Mouse (Mus musculus): Measurements from ENCODE around the gene Setd1b.

The Setd1b gene

DNA sequence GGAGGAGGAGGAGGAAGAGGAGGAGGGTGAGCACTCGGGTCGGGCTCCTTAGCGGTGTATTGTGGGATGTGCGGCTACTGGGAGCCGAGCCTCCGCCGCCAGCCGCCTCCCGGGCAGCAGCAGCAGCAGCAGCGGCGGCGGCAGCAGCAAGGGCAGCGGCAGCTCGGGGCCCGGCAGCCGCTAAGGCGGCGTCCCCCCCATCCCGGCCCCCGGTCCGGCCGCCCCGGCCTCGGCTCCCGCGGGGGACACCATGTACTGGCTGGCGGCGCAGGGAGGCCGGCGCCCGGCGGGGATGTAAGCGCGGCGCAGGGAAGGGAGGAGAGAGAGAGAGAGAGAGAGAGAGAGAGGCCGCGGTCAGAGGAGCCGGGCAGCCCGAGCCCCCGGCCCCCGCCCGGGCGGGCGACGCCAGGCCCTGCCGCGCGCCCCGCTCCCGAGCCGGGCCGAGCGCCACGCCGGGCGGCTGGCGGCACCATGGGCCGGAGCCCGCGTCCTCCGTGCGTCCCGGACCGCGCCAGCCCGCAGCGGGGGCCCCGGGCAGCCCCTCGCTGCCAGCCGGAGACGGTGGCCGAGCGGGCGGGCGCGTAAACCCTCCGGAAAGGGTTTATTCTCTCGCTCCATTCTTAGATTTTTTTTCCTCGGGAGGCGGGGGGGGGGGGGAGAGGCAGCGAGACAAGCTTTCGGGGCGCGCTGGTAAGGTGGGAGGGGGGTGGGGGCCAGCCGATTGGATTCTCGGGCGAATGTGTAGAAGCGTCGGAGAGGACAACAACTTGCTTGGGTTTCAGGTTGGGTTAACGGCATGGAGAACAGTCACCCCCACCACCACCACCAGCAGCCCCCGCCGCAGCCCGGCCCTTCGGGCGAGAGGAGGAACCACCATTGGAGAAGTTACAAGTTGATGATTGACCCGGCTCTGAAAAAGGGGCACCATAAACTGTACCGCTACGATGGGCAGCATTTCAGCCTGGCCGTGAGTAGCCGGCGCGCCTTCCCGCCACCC is at the start of gene Setd1b:
Setd1b (plus strand) TSS at position 33 of the 997 bp plus-strand sequence.
- peak; percentile 46 to 55 for DNase-seq (ENCODE audit: low spot score in 2 of 2)

DNA sequence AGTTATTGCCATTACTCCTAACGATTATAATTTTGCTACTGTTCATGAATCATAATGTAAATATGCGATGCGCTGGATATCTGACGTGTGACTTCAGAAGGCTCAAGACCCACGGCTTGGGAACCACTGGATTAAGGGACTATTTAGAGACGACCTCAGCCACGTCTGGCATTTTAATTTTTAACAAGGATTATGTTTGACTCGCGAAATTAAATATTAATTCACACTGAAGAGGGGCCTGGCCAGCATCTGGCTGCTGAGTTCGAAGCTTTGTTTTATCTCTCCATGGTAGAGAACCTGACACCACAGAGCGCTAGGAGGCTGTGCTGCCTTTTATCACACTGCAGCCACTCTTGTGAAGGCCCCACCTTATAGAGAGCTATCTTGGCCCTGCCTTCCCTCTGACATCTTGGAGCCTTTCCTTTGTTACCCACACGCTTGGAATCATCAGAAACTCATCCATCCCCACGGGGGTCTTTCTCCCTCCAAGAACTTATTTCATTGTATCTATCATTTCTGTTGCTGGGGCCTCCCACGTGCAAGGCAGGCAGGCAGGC is 48.8 kb upstream of the Setd1b start:
- DNase-seq (ENCODE audit: low spot score in 2 of 2), result no peak

DNA sequence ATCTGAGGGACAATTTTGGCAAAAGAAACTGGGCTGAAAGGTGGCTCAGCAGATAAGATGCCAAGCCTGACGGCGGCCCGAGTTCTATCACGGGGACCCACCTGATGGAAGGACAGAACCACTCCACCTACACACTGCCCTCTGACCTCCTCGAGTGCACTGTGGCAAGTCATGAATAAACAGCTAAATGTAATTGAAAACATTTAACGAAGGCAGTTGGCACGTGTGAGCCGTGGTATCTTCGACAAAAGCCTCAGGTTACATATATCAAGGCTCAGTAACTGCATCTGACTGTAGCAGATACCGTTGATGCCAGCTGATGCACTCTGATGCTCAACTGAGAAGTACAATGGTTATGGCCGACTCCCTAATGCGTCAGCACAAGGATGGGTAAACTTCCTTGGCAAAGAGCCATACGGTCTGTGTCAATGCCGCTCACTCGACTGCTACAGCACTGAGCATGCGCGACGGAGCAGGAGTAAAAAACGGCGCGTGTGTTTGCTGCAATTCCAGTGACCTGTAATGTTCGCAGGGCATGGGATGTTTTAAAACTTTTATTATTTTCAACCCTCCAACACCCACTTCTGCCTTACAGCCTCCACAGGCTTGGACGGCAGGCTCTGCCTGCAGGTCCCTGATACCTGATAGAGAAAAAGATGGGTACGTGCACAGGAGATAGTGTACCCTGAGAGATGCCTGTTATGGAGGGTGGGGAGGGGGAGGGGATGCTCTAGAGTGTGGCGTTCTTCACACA is 47.6 kb upstream of the Setd1b start:
- peak; percentile 35 to 46 for DNase-seq (ENCODE audit: low spot score in 2 of 2)

DNA sequence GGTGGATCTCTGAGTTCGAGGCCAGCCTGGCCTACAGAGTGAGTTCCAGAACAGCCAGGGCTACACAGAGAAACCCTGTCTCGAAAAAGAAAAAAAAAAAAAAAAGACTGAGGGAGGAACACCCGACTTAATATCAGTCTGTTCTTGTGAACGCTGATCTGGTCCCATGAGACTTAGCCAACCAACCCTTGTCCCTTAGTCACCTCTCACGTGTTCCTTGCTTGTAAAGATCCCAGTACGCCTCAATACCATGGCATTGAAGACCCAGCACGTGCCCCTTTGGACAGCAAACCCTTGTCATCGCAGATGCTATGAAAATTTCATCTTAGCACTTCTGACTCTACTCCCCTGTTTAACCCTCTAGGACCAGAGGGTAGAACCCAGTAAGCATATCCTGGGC is 45.7 kb upstream of the Setd1b start:
- no peak for DNase-seq (ENCODE audit: low spot score in 2 of 2)

DNA sequence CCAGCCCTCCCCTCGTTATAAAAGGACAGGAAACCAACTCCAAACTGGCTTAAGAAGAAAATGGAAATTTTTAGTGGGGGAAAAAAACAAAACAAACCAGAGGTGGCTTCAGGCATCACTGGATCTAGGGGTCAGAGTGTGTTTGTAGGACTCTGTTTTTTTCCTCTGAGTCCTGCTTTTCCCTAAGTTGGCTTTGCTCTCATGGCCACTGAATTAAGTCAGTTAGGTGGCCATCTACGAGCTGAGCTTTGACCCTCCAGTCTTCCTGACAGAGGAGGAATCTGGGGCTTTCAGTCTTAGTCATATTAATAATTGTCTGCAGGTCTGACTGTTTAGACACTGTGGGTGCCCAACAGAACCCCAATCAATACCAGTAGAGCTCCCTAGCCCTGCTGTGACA is 43.5 kb upstream of the Setd1b start:
- DNase-seq (ENCODE audit: low spot score in 2 of 2), result no peak

DNA sequence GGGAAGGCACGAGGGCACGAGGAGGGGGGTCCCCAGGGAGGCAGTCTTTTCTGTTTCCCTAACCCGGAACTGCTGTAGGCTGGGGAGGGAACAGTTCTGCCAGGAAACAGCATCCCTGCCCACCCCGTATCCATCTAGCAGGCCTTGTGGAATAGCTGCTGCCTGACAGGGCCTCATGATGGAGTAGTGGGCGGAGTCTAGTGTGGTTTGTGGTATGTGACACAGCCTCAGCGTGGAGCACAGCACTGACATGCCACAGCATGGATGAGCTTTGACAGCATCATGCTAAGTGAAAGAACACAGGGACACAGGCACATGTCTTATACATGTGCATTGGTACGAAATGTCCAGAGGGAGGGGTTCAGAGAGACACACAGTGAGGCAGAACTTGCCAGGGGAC is 39.6 kb upstream of the Setd1b start:
- DNase-seq (ENCODE audit: low spot score in 2 of 2), result no peak

DNA sequence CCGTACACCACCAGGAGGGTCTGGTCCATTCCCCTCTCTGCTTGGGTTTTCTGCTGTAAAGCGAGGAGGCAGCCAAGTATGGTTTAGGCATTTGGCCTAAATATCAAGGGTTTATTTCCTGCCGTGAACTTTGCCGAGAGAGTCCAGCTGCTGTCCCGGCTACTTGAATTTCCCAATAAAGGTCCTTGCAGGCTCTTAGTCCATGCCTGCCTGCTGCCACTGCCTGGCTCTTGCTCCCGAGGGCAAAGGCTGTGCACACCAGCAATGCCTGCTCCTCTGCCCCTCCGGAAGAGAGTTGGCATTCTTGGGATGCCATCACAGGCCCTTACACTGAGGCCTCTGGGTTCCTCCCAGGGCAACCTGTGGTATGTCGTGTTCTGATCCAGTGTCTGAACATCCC is 38.4 kb upstream of the Setd1b start:
- no peak for DNase-seq (ENCODE audit: low spot score in 2 of 2)

DNA sequence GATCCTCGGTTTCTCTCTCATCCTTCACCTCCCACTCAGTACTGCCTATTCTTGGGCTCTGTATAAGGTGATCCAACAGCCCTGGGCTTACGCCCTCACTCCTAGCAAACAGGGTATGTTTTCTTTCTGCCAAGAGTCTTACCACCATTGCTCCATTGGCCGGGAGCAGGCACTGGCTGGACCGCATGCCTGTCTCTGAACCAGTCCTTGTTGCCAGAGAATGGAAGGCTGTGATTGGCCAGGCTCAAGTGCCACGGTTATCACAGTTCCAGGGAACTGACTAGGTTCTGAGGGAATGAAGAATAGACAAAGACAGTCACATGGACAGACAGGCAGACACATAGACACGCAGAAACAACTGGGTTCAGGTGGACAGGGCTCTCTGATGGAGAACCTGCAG is 37.2 kb upstream of the Setd1b start:
- no peak for DNase-seq (ENCODE audit: low spot score in 2 of 2)

DNA sequence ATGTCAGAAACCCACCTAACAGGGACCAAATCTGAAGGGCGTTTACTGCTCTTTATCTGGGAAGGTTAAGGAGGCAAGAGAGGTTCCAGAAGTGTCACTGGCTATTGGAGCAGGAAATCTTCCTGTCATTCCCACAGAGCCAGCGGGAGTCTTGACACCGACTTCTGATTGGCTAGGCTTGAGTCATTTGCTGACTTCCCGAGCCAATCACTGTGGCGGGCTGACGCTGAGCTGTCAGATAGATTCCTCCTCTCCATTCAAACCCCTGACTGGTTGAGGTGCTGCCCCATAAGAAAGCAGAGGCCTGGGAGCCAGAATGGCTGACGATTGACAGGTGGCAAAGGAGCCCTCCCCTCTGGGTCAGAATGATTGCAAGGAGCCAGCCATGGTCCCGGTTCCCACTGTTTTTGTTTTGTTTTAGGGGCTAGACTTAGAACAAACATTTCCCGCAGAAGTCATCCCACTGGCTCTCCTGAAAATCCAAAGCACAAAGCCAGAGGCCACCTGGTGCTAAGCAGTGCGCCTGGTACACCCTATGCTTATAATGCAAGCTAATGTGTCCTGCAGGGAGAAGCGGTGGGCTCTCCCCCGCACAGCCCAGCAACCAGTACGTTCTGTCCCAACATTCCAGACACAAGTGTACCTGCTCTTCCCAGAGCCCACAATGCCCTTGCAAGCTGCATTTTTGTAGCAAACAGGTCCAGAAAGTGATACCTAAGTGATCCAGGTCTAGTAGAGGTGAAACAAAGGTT is 32.4 kb upstream of the Setd1b start:
- peak in 1 of 2 experiments; percentile 46 for DNase-seq (ENCODE audit: low spot score in 2 of 2)

DNA sequence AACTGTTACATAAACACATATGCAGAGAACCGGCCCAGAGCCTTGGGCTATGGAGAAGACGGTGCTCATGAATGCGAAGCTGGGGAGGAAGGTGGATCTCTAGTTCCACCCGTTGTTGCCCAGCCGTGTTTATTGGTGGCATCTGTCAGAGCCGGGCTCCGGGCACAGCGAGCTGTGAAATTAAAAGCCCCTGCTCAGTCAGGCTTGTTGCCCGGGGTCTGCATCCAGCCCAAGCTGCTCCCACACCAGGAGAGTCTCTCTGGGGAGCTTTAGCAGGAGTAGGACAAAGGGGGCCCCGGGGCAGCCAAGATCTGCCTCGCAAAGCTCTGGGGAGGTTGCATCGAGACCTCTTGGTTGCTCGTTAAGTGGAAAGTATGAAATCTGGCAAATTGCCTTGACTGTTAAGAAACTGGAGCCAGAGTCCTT is 31.7 kb upstream of the Setd1b start:
- no peak for DNase-seq (ENCODE audit: low spot score in 2 of 2)

DNA sequence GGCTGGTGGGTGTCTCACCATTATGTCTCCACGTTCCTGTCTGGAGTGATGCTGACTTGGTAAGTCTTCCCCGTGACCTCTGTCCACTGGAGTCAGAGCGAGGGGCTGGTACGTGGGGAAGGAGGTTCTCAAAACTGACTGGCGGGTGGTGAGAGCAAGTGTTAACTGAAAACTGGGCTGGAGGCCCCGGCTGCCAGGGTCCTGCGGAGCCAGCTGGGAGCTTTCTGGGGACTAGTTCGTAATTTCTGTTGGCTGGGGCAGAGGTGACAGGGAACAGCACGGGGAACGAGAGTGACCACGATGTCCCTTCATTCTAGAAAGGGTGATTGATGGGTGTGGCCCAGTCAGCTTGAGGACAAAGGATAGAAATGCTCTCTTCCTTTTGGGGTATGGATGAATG is 27.9 kb upstream of the Setd1b start:
- no peak for DNase-seq (ENCODE audit: low spot score in 2 of 2)

DNA sequence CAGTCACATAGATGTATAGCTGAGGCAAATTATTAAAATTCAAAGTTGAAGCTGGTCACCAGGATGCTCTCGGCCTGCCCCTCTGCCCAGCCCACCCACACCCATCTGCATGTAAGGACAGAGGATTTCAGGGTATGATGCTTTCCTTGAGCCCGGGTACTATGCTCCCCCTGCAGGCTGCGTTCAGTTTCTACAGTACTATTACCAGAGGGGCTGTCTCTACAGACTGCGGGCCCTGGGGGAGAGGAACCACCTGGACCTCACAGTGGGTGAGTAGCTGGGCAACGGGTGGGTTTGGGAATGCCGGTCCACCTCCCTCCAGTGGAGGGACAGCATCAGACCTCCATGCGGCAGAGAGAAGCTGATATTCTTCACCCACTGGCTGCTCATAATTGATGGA is 27.1 kb upstream of the Setd1b start:
- no peak for DNase-seq (ENCODE audit: low spot score in 2 of 2)

DNA sequence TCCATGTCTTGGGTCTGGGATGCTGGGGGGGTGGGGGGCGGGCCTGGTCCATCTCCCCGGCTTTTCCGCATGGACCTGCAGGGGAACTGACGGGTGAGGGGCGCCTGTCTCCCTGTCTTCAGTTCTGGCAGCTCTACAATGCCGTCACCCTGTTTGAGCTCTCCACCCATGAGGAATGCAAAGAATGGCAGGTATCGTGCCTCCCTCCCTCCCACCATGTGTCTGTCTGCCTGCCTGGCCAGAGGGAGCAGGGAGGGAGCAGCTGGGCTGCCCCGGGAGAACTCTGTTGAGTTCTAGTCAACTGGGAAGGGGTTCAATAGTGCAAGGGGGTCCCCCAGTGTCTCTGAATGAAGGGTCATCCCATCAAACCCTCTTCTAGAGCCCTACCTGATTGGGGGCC is 25.9 kb upstream of the Setd1b start:
- DNase-seq (ENCODE audit: low spot score in 2 of 2), result no peak

DNA sequence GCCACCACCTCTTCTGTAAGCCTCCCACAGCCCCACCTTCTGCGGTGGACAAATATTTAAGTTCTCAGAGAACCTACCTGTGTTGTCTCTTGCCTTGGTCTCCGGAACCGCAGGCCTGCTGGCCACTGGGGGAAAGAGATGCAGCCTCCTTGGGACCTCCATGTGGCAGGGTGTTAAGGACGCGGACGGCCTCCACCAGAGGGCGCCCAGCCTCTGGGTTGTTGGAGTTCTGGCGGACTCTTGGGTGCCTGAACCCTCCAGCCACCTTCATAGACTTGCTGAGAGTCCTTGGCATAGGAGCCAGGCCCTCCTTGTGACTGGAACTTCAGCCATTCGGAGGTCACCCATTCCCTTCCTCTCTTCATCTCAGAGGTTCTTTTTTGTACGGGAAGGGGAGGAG is 24.7 kb upstream of the Setd1b start:
- peak; percentile 71 to 74 for DNase-seq (ENCODE audit: low spot score in 2 of 2)

DNA sequence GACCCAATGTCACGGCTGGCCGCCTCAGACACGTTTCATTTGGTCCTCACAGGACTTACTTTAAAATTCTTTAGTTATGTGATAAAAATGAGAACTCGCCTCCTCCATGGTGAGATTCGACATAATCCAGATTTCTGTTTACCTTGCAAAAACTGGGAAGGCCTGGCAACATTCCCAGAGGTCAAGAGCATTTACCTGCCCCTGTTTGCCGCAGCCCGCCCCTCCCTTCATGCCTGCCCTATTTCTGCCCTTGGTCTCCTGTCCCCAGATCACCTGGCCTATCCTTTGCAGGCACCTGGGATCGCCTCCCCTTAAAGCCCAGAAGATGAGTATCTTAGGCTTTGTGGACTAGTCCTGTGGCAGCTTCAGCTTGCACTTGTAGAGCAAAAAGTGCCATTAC is 24.2 kb upstream of the Setd1b start:
- no peak for DNase-seq (ENCODE audit: low spot score in 2 of 2)

DNA sequence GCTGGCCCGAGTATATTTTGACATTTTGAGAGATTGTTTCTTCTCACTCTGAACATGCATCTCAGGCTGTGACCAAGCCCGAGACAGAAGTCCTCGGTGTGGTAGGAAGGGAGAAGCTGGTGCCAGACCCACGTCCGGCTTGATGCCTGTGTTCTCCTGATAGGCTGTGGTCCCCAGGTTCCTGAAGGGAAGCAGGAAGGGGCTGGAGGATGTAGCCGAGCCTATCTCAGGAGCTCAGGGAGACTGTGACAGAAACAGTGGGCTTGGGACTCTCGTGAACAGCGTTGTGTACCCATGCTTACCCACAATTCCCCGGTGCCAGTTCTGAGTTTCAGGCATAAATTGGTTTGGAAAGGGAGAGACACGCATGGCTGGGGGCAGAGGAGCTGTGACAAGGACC is 23.2 kb upstream of the Setd1b start:
- DNase-seq (ENCODE audit: low spot score in 2 of 2), result no peak

DNA sequence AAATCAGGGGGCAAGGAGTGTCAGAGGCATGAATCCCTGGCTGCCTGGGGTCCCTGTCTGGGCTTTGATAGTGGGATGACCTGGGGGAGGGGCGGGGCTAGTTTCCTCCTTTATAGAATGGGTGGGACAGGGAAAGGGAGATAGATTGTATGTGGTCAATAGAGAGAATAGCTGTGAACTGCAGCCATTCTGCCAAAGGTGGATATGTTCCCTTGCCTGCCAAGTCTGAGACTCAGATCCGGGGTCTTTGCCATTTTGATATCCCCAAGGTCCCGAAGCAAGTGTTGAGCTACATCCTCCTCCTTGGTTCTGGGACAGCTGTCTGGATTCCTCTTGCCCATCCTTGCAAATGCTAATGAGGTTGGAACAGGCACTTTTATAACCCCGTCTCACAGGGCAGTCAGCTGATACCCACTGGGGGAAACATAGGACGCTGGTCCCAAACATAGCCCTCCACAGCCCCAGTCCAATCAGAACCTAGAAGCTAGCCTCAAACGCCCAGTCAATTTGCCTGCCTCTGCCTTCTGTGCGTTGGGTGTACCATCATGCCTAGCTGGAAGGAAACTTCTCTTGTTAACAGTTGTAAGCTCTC is 21.3 kb upstream of the Setd1b start:
- DNase-seq (ENCODE audit: low spot score in 2 of 2), result no peak

DNA sequence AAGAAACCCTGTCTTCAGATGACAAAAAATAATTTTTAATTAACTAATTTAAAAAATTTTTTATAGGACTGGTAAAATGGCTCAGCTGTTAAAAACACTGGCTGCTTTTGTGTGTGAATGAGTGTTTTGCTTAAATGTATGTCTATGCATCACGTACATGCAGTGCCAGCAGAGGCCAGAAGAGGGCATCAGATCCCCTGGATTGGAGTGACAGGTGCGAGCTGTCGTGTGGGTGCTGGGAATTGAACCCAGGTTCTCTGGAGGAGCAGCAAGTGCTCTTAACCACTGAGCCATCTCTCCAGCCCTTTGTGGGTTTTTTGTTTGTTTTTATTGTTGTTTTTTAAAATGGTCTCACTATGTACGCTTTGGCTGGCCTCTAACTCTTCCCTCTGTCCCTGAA is 19.8 kb upstream of the Setd1b start:
- no peak for DNase-seq (ENCODE audit: low spot score in 2 of 2)

DNA sequence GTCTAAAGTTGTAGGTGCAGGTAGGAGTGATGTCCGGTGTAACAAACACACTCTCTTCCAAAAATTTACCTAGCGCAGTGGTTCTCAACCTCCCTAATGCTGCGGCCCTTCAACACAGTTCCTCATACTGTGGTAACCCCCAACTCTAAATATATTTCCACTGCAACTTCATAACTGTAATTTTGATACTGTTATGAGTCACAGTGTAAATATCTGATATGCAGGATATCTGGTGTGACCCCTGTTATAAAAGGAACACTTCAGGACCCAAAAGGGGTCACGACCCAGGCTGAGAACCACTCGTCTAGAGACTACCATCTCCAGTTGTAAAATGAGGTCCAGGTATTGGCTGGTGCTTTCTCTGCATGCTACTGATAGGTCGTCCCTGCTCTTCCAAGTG is 16.9 kb upstream of the Setd1b start:
- no peak for DNase-seq (ENCODE audit: low spot score in 2 of 2)

DNA sequence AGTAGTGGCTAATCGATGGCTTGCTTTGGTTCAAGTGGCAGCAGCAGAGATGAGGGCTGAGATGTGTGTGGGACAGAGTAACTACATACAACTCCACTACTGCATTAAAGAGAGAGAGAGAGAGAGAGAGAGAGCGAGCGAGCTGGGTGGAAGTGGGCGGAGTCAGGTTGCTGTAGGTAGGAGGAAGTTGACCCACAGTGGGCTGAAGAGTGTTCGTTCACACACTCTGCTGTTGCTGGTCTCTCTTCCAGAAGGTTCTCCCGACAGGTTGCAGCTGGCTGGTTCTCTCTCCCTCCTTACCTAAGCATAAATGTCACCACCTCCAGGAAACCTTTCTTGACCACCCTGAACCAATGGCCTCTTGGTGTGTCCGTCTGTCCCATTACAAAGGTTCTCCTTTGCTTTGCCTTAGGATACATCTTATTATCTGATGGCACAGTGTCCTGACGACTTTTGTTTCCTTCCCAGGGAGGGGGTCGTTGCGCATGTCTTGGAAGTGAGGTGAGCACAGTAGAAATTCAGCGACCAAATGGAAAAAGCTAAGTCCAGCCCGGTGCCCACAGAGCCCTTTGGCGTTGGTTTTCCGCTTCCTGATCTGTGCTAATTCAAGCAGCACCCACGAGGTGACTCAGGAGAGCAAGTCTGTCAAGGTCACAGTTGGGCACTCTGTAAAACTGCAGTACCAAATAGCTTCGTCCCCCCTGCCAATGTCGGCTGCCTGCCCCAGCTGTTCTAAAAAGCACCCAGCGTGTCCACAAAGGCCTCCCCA is 16.2 kb upstream of the Setd1b start:
- no peak for DNase-seq (ENCODE audit: low spot score in 2 of 2)

DNA sequence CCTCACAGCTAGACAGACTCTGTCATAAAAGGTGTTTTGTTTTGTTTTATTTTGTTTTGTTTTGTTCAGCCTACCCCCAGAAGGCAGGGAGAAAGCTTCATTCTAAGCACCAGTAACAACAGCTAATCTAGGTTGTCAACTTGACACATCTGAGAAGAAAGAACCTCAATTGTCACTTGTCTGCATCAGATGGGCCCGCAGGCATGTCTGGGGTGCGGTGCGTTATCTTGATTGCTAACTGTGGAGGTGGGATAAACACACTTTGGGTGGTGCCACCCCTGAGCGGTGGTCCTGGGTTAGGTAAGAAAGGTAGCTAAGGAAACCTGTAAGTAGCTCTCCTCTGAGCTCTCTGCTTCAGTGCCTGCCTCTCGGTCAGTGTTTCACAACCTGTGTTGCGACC is 15.0 kb upstream of the Setd1b start:
- DNase-seq (ENCODE audit: low spot score in 2 of 2), result no peak
